Mouse (Mus musculus): ENCODE results near the gene Shisa6. TPM values are rescaled to one million over a fixed set of nuclear protein-coding genes. Genes with fewer than 3 reads are reported as not detected.

Gene Shisa6
- total and polyA plus RNA-seq, 3 experiments = 0.27 to 0.66 (median 0.31) TPM

DNA sequence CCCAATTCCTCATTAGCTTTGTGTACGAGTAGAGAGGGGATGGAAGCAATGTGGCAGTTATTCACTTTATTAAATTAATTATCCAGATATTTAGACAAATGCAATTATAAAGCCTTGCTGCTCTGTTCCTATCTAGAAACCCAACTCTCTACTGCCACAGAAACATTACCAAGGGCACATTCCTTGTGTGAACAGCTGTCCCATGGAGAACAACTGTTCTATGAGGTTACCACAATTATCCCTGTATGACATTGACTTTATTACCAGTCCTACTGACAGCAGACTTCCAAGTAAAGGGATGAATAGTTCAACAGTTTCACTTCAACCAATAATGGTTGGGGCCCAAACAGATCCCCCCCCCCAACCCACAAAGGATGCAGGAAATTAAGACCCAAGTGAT is 12.1 kb upstream of the Shisa6 start:
- Histone ChIP-seq H3K4me1 (ENCODE audit: control insufficient read depth, insufficient read depth, low read length) (no peaks in the 10 kb centered on the region), H3K9ac (ENCODE audit: low read depth, low read length) (no peak overlapping the region), H3K27ac (no peak overlapping the region), H3K36me3 (ENCODE audit: control insufficient read depth, insufficient read depth, low read length) (no peaks in the 10 kb centered on the region), H3K4me3 (no peak overlapping the region), H3K27me3 (ENCODE audit: control insufficient read depth, insufficient read depth, low read length) (no peaks in the 10 kb centered on the region), H3K79me2 (replicated peaks; ENCODE audit: control insufficient read depth, insufficient read depth, low read length) (no peaks in the 10 kb centered on the region)
- intact Hi-C loops (cut with DNase I) = no loop called here
- WGBS = 76% methylated on average over 1 of the region's 1 CpGs
- no peak for TF ChIP-seq CTCF (IDR thresholded peaks at IDR 0.05)
- TF ChIP-seq POLR2A (IDR thresholded peaks at IDR 0.05; ENCODE audit: insufficient read depth, low read depth, low read length) = no peak
- TF ChIP-seq EP300 (IDR thresholded peaks at IDR 0.05; ENCODE audit: insufficient read depth, low read depth, low read length) = no peak
- no peak for DNase-seq

GRCm38 (mm10) chr11:66535866-66536265 is 10.1 kb upstream of the Shisa6 start:
- 70% methylated on average over 9 of the region's 9 CpGs for WGBS
- Histone ChIP-seq H3K79me2 (replicated peaks; ENCODE audit: control insufficient read depth, insufficient read depth, low read length) (no peaks in the 10 kb centered on the region), H3K27ac (no peak overlapping the region), H3K4me1 (ENCODE audit: control insufficient read depth, insufficient read depth, low read length) (no peaks in the 10 kb centered on the region), H3K27me3 (ENCODE audit: control insufficient read depth, insufficient read depth, low read length) (no peaks in the 10 kb centered on the region), H3K9ac (ENCODE audit: low read depth, low read length) (no peak overlapping the region), H3K36me3 (ENCODE audit: control insufficient read depth, insufficient read depth, low read length) (no peaks in the 10 kb centered on the region), H3K4me3 (no peak overlapping the region)
- TF ChIP-seq CTCF (IDR thresholded peaks at IDR 0.05) (no peak), EP300 (IDR thresholded peaks at IDR 0.05; ENCODE audit: insufficient read depth, low read depth, low read length) (no peak), POLR2A (IDR thresholded peaks at IDR 0.05; ENCODE audit: insufficient read depth, low read depth, low read length) (no peak)
- DNase-seq = no peak
- intact Hi-C loops (cut with DNase I) = no loop called here

DNA sequence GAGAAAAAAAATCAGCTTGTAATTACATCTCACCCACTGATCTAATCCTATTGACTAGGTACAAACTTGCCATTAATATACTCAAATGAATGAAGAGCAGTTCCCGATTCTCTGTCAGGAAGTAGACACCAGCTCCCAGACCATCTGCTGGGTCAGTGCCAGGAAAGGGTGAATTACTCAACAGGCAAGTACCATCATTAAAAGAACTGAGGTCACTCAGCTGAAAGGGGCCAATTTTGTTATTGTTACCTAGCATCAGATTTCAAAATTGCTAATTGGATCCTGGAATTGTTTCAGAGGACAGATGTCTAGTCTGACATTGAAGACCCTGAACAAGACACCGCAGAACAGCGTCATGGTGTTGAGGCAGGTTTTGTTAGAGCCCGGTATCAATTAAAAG is 9.4 kb upstream of the Shisa6 start:
- TF ChIP-seq CTCF (IDR thresholded peaks at IDR 0.05) (no peak), EP300 (IDR thresholded peaks at IDR 0.05; ENCODE audit: insufficient read depth, low read depth, low read length) (no peak), POLR2A (IDR thresholded peaks at IDR 0.05; ENCODE audit: insufficient read depth, low read depth, low read length) (no peak)
- intact Hi-C loops (cut with DNase I) = no loop called here

GRCm38 (mm10) chr11:66534291-66534690 is 8.5 kb upstream of the Shisa6 start:
- Histone ChIP-seq H3K36me3 (ENCODE audit: control insufficient read depth, insufficient read depth, low read length) (no peaks in the 10 kb centered on the region), H3K27ac (no peak overlapping the region), H3K4me1 (ENCODE audit: control insufficient read depth, insufficient read depth, low read length) (no peaks in the 10 kb centered on the region), H3K27me3 (ENCODE audit: control insufficient read depth, insufficient read depth, low read length) (no peaks in the 10 kb centered on the region), H3K4me3 (no peak overlapping the region), H3K79me2 (replicated peaks; ENCODE audit: control insufficient read depth, insufficient read depth, low read length) (no peaks in the 10 kb centered on the region), H3K9ac (ENCODE audit: low read depth, low read length) (no peak overlapping the region)
- 87% methylated on average over 4 of the region's 4 CpGs for WGBS
- DNase-seq = no peak
- no peak for TF ChIP-seq POLR2A (IDR thresholded peaks at IDR 0.05; ENCODE audit: insufficient read depth, low read depth, low read length)
- TF ChIP-seq CTCF (IDR thresholded peaks at IDR 0.05) = no peak
- no peak for TF ChIP-seq EP300 (IDR thresholded peaks at IDR 0.05; ENCODE audit: insufficient read depth, low read depth, low read length)
- intact Hi-C loops (cut with DNase I) = no loop called here

More for the DNA sequence above, 9.4 kb upstream of the Shisa6 start:
- no peaks in the 10 kb centered on the region for H3K4me1 ChIP-seq (ENCODE audit: control insufficient read depth, insufficient read depth, low read length)
- no peaks in the 10 kb centered on the region for H3K27me3 ChIP-seq (ENCODE audit: control insufficient read depth, insufficient read depth, low read length)
- no peak overlapping the region for H3K9ac ChIP-seq (ENCODE audit: low read depth, low read length)
- H3K36me3 ChIP-seq (ENCODE audit: control insufficient read depth, insufficient read depth, low read length) = no peaks in the 10 kb centered on the region
- H3K4me3 ChIP-seq = no peak overlapping the region
- H3K79me2 ChIP-seq (replicated peaks; ENCODE audit: control insufficient read depth, insufficient read depth, low read length) = no peaks in the 10 kb centered on the region
- WGBS = 78% methylated on average over 4 of the region's 4 CpGs
- no peak for DNase-seq
- H3K27ac ChIP-seq = no peak overlapping the region

DNA sequence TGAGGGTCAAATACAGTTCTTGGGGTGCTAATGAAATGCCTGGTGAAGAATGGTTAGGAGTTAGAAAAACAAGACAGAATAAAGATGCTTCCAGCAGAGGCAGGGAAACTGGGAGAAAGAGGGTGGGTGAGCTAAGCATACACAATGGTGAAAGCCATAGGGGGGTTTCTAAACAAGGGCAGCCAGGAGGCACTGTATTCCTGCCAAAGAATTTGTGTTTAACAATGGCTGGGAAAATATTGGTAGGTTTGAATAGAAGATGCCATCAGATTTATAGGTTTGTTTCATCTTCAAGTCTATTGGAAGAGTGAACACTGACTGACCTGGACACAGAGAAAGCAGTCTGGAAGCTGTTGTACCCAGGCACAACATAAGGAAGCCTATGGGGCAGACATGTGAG is 2.4 kb upstream of the Shisa6 start:
- Histone ChIP-seq H3K4me1 (ENCODE audit: control insufficient read depth, insufficient read depth, low read length) (no peaks in the 10 kb centered on the region), H3K79me2 (replicated peaks; ENCODE audit: control insufficient read depth, insufficient read depth, low read length) (no peaks in the 10 kb centered on the region), H3K36me3 (ENCODE audit: control insufficient read depth, insufficient read depth, low read length) (no peaks in the 10 kb centered on the region), H3K4me3 (no peak overlapping the region), H3K27ac (no peak overlapping the region), H3K9ac (ENCODE audit: low read depth, low read length) (no peak overlapping the region), H3K27me3 (ENCODE audit: control insufficient read depth, insufficient read depth, low read length) (peaks cover 13% of the 10 kb centered on the region)
- TF ChIP-seq EP300 (IDR thresholded peaks at IDR 0.05; ENCODE audit: insufficient read depth, low read depth, low read length) (no peak), POLR2A (IDR thresholded peaks at IDR 0.05; ENCODE audit: insufficient read depth, low read depth, low read length) (no peak), CTCF (IDR thresholded peaks at IDR 0.05) (no peak)
- no peak for DNase-seq
- intact Hi-C loops (cut with DNase I) = no loop called here

GRCm38 (mm10) chr11:66527343-66527742 is 1.6 kb upstream of the Shisa6 start:
- H3K4me1 ChIP-seq (ENCODE audit: control insufficient read depth, insufficient read depth, low read length) = no peaks in the 10 kb centered on the region
- peaks cover 15% of the 10 kb centered on the region for H3K27me3 ChIP-seq (ENCODE audit: control insufficient read depth, insufficient read depth, low read length)
- WGBS = under 1% methylated on average over 5 of the region's 5 CpGs
- intact Hi-C loops (cut with DNase I) = no loop called here
- no peak overlapping the region for H3K27ac ChIP-seq
- H3K79me2 ChIP-seq (replicated peaks; ENCODE audit: control insufficient read depth, insufficient read depth, low read length) = no peaks in the 10 kb centered on the region
- H3K36me3 ChIP-seq (ENCODE audit: control insufficient read depth, insufficient read depth, low read length) = no peaks in the 10 kb centered on the region
- no peak overlapping the region for H3K4me3 ChIP-seq
- DNase-seq = no peak
- TF ChIP-seq CTCF (IDR thresholded peaks at IDR 0.05) (no peak), POLR2A (IDR thresholded peaks at IDR 0.05; ENCODE audit: insufficient read depth, low read depth, low read length) (no peak), EP300 (IDR thresholded peaks at IDR 0.05; ENCODE audit: insufficient read depth, low read depth, low read length) (no peak)
- H3K9ac ChIP-seq (ENCODE audit: low read depth, low read length) = no peak overlapping the region
